Mouse (Mus musculus) adrenal gland, postnatal 36 days (tissue): ENCODE data around the gene Prr36. TPM values are rescaled to one million over a fixed set of nuclear protein-coding genes. Genes with fewer than 3 reads are reported as not detected.

Source experiments
- DNase-seq, 2 experiments: peaks; one replicate each; pipeline ENCODE4 v3.0.0; 2021; ENCODE audit warnings: mixed read lengths in 1 of 2
- total RNA-seq, 2 experiments: library from RNA; stranded (reverse); gene quantifications; 2 replicates each; pipeline ENCODE4 v1.2.3; 2021

The Prr36 gene
- total RNA-seq, 2 experiments from 2014 or later = 3.7 to 4.0 TPM

DNA sequence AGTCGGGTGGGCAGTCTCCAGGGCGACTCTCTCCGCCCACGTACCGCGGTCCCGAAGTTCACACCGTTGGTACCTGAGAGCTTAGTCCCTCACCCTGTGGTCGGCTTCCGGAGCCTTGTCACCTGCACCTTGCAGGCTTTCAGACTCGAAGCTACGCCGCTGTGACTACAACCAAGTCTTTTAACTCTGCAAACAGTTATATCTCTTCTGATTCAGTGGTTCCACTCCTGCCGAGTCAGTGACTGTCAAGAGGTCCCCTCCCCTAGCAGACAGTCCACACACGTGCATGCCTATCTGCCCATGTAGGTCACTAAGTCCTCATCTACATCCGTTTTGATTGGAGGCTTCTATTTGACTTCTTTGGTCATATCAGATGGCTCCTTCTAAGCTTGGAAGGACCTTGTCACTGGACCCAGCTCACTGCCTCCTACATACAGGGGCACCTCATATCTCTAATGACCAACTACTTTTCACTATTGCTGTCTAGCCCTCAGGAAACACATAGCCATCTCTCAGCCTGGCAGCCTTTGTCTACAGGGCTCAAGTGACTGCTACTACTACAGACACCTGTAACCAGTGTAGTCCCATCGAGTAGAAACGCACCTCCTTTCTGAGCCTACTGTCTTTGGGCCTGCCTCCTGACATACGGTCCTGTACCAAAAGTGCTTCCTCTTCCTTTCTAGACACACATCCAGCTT lies 22.1 kb upstream of the Prr36 start:
- no peak for DNase-seq

DNA sequence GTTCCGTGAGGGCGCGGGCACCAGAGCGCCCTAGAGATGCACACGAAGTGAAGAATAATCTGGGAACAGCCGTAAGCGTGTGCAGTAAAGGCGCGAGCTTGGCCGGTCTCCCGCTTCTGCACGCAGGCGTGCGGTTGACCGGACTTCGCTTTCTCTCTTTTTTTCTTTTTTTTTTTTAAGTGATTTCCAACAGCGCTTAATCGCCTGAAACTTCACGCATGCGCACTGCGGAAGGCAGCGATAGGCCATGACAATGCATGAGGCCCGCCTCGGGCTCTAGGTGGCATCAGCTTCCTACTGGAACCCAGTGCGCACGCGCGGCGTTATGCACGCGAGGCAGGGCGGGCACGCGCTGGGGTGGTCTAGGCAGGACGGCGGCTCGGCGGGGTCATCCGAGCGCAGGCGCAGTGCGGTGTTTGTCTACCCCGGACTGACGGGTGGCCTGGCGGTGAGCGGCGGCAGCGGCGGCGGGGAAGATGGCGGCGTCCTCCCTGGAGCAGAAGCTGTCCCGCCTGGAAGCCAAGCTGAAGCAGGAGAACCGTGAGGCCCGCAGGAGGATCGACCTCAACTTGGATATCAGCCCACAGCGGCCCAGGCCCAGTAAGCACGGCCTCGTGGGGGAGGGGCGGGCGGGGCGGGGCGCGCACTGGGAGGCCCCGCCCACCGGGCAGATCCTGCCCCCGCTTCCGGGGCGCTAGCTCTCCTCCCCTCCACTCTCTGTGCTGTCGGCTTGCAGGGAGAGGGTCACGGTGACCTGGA lies 21.4 kb upstream of the Prr36 start, which contains the start of the genes Map2k7 and Gm49320:
Map2k7 (plus strand) TSS at position 307 of the 759 bp plus-strand sequence.
Gm49320 (plus strand) TSS at position 432 of the 759 bp plus-strand sequence.
- DNase-seq = peak; percentile 100

DNA sequence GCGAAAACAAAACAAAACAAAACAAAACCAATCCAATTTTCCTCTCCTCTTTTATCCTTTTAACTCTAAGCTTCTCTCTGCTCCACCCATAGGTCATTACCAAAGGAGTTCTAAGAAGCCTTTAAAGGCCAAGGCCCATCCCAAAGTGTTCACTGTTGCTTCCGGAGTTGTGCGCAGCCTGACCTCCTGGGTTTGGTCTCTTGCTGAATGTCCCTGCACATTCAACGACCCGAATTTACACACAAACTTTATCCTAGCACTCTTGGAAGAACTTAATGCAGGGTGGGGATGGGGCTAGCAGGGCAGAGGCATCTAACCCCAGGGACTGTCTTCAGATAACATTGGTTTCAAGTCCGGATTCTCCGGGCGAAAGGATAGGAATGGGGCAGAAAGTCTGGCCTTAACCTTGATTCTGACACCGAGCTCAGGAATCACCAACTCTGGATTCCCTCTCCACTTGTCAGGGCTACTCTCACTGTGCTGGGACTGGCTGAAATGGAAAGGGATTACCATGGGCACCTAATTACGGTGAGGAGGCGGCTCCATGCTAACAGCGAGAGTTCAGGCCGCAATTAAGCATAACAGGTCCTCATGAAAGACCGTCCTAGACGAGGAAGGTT lies 20.7 kb upstream of the Prr36 start:
- peak; percentile 63 to 66 for DNase-seq

DNA sequence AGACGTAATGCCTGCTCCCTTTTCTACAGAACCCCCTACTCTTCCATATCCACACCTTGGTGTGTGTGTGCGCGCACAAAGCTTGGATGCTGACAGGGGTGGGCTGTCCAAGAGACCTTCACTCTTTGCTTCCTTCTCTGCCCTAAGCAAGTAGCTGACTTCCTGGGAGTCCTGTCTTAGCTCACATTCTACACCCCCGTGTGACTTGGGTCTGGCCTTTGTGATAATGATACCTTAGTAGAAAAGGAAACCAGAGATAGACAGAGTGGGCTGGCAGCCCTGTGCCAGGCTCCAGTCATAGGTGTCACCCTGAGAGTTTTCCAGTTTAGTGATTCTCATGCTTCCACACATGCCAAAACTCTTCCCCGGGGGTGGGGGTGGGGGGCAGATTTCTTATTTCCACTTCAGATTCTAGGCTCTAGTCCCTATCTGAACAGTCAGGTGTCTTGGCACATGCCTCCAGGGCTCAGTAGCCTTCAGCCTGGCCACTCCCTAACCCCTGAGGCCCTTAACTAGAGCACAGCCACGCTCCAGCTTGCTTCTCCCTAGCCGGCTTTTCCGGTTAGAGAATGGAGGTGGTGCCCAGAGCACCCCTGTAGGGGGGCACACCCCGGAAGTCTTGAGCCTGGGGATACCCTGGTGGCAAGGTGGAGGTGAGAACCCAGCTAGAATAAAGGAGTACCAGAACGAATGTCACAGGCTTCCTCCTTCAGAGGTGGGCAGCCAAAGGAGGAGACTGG lies 13.5 kb upstream of the Prr36 start:
- DNase-seq = no peak

DNA sequence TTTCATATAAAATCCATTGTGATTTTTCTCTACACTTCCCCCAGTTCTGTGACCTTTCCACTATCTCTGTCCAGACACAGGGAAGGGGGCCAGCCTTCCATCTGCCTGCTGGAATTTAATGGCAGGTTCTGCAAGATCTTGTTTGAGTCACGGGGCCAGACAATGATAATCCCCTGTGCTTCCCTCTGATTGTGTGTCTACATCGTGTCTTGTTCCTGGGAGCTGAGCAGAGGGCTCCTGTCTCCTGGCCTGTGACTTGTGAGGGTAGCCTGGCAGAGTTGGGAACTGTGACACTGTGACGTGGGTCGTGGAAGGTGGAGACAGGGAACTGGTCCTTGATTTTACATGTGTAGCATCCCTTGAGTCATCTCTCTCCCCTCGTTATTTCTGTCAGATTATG lies 12.5 kb upstream of the Prr36 start:
- no peak for DNase-seq

DNA sequence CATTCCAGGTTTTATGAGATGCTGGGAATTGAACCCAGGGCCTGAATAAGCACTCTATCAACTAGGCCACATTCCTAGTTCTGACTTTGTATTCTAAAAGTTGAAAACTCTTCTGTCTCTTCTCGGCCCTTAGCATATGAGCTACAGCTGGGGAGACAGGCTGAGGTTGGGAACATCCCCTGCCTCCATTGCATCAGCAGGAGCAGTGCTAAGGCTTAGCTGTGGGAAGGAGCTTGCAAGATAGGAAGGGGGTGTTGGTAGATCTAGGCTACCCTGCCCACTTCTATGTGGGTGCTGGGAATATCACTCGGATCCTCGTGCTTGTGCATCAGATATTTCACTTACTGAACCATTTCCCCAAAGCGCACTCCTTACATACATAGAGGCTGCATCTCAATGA lies 10.7 kb upstream of the Prr36 start:
- no peak for DNase-seq

DNA sequence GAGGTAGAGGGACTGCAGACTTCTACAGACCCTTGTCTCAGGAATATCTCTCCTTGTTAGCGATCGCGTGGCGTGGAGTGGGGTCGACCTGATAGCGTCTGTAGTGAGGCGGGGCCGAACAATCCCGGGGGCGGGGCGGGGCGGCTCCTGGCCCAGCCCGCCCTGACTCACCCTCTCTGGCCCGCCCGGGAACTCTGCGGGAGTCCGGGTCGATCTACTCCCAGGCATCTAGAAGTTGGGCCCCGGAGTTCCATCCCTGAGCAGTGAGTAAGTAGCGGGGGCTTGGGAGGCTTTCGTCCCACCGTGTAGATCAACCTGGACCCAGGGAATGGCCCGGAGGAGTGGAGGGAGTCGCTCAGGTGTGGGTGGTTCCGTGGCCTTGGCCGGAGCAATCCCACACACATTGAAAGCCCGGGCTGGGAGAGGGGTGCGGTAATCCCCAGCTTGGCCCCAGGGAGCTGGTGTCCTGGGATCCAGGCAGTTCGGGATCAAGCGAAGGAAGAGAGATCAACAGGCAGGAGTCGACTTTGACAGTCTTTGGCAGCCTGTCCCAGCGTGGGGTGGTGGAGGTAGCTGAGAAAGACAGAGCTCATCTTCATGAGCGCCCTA lies 9.6 kb upstream of the Prr36 start, which contains the start of gene Lrrc8e:
Lrrc8e (plus strand) TSS at position 89 of the 609 bp plus-strand sequence.
- DNase-seq = peak; percentile 84 to 89

DNA sequence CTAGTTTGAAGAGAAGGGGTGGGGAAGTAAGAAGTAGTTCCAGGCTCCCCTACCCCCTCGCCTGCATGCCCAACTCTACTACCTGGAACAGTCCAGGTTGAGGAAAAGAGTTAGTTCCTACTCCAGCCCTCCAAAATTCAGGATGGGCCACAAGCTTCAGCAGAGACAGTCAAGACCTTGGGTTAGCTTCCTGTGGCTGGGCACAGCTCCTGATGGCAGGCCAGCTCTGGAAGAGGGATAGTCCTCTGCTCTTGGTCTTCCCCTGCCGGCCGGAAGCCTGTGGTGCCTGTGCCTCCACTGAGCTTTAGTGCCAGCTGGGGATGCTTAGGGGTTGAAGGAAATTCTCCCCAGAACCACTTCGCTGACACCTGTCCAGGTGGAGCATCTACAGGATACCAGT lies 9.1 kb upstream of the Prr36 start:
- DNase-seq = no peak

DNA sequence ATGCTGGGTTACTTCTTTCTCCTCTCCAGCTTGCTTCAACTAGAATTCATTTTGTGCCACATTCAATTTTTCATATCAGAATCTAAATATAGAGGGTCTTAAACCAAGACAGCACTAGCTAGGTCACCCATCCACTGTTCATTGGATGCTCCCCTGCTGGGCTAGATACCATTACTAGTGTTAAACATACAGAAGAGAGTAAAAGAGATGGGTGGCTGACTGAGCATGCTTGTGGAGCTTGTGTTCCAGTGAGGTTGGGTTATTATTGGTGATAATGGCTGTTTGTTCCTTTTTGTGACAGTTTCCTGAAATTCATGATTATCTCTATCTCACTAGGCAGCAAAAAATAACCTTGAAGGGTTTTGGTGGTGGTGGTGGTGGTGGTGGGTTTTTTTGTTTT lies 4.8 kb upstream of the Prr36 start:
- DNase-seq = no peak

DNA sequence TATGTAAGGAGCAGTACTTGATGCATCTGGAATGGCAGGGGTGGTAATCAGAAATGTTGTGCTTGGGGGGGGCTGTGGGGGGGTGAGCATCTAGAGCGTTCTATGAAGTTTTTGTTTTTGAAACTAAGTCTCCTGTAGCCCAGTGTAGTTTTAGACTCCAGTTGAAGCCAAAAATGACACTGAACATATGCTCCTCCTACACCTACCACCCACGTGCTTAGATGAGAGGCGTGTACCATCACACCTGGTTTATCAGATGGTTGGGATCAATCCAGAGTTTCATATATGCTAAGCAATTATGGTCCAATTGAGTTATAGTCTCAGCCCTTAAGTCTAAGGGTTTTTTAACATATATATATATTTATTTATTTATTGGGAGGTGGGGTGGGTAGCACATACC lies 2.4 kb upstream of the Prr36 start:
- no peak for DNase-seq

DNA sequence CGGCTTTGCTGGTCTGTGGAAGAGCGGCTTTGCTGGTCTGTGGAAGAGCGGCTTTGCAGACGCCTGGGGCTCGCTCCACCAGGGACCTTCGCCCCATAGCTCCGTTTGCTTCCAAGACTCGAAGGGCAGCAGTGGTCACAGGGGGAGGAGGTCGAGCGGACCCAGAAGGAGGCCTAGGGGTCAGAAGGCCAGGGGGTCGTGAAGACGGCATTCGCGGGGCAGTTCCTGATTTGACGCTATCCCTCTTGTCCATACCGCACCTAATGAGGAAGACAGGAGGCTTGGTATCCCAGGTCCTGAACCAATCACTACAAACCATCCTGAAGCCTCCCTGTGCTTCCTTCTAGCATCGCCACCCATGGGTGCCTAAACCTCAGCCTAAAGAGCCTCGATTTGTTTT lies 963 bp downstream of the Prr36 start:
- no peak for DNase-seq

DNA sequence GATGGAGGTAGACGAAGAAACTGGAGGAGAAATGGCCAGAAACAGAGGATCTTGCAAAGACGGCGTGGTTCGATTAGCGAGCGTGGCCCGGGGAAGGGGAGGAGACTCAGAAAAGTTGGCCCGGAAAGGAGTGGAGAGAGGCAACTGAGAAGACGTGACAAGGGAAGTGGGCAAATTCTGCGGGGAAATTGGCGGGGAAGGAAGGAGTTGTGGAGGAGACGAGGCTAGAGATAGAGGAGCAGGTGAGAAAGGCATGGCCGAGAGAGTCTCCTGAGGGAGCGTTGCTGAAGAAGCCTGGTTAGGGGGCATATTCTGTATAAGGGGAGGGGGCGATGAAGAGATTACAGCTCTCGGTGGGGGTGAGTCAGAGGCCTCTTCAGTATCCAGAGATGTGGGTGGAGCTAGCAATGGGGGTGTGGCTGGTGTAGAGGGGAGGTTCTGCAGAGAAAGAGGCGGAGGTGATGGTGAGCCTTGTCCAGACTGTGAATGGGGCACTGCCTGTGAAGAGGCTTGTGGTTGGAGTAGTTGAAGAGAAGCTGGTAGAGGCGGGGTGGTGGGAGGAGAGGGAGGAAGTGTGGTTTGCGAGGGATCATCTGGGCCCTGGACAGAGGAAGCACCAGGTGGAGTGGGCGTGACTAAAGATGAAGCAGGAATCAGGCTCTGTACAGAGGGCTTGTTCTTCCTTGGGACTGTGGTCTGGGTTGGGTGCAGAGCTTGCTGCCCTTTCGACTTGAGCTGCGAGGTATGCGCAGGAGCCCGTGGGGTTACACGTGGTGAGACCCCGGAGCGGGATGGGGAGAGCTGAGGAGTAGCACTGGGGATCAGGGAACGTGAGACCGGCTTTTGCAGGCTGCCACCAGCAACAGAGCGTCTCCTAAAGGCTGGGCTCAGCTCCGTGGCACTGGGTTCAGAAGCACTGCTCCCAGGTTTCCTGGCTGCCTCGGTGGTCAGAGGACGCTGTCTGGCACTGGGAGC lies 3.0 kb downstream of the Prr36 start:
- peak; percentile 90 to 92 for DNase-seq

DNA sequence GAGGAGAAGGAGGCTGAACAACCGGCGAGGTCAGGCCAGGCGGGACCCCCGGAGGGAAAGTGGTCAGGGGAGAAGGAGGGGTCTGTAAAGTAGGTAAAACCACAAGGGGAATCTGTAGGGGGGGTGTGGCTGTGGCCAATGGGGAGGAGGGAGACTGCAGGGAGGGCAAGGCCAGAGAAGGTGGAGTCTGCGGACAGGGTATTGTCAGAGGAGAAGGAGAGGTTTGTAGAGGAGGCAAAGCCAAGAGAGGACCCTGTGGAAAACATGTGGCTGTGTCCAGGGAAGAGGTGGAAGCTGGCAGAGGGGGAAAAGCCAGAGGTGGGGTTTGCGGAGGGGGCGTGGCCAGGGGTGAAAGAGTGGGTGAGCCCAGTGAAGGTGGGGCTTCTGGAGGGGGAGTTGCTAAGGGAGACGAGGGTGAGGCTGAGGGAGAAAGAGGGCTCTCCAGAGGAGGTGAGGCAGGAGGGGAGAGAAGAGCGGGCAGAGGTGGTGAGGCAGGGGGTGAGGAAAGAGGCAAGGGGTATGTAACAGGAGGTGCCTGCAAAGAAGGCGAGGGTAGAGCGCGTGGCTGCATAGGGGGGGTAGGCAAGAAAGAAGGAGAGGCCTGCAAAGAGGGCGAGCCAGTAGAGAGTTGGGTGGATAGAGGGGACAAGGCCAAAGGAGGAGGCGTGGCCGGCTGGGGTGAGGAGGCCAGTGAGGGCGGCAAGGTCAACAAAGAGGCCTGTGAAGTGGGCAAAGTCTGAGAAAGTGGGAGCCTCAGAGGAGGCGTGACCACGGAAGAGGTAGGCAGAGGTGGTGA lies 3.9 kb downstream of the Prr36 start:
- peak; percentile 88 to 91 for DNase-seq

DNA sequence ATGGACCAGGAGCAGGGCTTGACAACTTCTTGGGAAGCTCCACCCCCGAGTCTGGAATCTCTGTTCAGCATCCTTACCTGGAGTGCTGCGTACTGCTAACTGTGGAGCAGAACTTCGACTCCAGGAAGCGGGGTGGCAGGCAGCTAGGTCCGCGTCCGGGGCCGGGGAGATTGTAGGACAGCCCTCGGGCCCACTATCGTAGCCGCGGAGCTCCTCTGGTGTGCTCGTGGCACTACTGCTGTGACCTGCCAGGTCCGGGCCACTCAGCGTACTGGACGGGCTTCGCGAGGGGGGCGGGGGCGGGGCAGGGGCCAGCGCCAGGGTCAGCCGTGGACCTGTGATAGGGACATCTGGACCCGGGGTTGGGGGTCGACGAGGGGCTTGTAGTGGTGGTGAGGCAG lies 4.5 kb downstream of the Prr36 start:
- peak; percentile 32 to 37 for DNase-seq

DNA sequence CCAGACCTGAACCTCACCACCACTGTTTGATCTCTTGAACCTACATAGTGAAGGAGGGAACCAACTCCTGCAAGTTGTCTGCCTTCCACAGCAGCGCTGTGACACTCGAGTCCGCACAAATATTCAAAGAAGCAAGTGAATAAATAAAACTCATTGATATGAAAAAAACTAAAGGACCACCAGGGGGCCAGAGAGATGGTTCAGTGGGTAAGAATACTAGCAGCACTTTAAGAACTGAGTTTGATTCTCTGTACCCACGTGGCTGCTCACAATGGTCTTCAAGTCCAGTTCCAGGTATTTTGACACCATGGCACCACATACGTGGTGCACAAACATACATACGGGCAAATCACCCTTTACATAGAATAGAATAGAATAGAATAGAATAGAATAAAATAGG lies 6.2 kb downstream of the Prr36 start:
- DNase-seq = no peak

DNA sequence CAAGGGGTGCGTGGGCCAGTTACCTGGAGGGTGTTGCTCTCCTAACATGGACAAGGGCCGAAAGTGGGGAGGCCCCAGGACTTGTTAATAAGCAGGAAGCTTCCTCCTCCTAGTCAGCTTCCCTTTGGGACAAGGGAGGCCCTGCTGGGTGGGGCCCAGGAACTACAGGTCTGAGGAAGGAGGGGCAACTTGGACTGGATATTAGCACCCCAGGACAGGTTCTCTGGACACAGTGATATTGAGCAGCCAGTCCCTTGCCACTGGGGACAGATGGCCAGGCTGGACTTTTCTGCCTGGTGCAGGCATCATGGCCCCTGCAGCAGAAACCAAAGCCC lies 10.3 kb downstream of the Prr36 start:
- DNase-seq = no peak

DNA sequence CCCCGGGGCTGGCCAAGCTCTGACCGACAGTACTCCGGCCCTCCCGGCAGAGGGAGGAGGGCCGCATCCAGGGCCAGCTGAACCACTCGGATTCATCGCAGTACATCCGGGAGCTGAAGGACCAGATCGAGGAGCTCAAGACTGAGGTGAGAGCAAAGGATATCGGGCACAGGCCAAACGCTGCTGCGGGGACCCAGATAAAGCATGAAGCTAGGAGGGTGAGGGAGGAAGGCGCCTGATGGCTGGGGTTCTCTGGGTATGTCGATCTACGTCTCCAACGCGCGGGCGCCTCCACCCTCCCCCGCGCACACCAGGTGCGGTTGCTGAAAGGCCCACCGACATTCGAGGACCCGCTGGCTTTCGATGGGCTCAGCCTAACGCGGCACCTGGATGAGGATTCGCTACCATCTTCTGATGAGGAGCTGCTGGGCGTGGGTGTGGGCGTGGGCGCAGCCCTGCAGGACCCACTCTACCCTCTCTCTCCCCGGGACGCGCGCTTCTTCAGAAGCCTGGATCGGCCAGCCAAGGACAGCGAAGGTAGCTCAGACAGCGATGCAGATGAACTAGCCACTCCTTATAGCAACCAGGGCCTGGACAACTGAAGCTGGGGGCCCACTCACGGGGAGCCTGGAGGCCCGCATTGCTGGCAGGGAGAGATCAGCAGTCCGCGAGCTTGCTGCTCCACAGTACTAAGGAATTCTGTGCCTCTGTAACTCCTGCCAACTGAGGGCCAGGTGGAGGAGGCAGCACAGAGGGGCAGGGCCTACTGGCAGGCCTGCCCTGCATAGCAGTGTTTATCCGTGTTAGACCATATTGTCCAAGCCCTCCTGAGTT lies 10.9 kb downstream of the Prr36 start:
- DNase-seq = no peak

DNA sequence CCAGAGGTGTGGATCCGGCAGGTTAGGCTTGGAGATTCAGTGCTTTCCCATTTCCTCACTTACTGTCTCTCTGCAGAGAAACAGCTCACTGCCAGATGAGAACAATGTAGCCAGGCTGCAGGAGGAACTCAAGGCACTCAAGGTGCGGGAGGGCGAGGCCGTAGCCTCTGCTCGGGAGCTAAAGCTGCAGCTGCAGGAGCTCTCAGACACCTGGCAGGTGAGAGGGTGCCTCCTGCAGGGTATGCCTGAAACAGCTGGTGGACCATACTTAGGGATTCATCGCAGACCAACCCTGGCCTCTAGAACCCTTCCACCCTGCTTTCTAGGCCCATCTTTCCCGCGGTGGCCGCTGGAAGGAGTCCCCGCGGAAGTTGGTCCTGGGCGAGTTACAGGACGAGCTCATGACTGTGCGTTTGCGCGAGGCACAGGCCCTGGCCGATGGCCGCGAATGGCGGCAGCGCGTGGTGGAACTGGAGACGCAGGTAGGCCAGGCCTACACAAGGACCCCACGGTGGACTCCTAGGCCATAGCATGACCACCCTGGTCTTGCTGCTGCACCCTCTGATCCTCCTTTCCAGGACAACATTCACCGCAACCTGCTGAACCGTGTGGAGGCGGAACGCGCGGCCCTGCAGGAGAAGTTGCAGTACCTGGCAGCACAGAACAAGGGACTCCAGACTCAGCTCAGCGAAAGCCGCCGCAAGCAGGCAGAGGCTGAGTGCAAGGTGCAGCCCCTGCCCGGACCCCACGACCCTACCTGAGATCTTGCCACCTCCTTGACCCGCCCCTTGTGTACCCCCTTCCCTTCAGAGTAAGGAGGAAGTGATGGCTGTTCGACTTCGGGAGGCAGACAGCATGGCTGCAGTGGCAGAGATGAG lies 11.8 kb downstream of the Prr36 start:
- no peak for DNase-seq
